Mouse (Mus musculus) cortical plate, adult 2 months (tissue): ENCODE measurements around the gene Kera.

Experiments used
- CTCF ChIP-seq: fragments of 200-500 bp; IDR thresholded peaks from 2 replicates; pipeline ENCODE4 v1.5.1; 2011; ENCODE audit warnings: mild to moderate bottlenecking, control low read depth, low read length; ENCODE audit not compliant: insufficient read depth; ENCODE audit errors: extremely low read depth
- POLR2A ChIP-seq: fragments of 200-500 bp; IDR thresholded peaks from 2 replicates; pipeline ENCODE4 v1.6.1; 2011; ENCODE audit warnings: mild to moderate bottlenecking, low read length, control low read depth; ENCODE audit not compliant: insufficient read depth; ENCODE audit errors: extremely low read depth

- TF ChIP-seq CTCF (no peak), POLR2A (no peak)
Measured at GRCm38 (mm10) chr10:97659489-97659888, 52.8 kb downstream of the Kera start.
